Mouse (Mus musculus) liver, embryonic 16.5 days (tissue): ENCODE data around the gene Emilin2. TPM values are rescaled to one million over a fixed set of nuclear protein-coding genes. Genes with fewer than 3 reads are reported as not detected.
A peak's percentile ranks its signal among the peaks of the same experiment; 100 is the strongest.
"Not testable (repeated sequence)": the region's sequence is repeated elsewhere in the genome, so short reads cannot be mapped to it uniquely, and the experiment has no call there.

ENCODE experiments used
- ATAC-seq: fragments of 200-750 bp; cut with Nextera tagmentation; 2 replicates; pipeline ENCODE4 v1.8.0; 2017; ENCODE audit warnings: low read depth, mild to moderate bottlenecking, moderate number of reproducible peaks, moderate library complexity
- H3K27ac ChIP-seq: fragments of 300-500 bp; sonication (generic); 2 replicates; pipeline ENCODE4 v1.5.1; 2014; ENCODE audit warnings: mild to moderate bottlenecking, low read length
- H3K27me3 ChIP-seq: fragments of 300-500 bp; sonication (generic); 2 replicates; pipeline ENCODE4 v1.6.1; 2014; ENCODE audit warnings: low read depth, low read length, mixed read lengths; ENCODE audit not compliant: control insufficient read depth, insufficient read depth
- H3K36me3 ChIP-seq: fragments of 300-500 bp; sonication (generic); 2 replicates; pipeline ENCODE4 v1.6.1; 2014; ENCODE audit warnings: mild to moderate bottlenecking; ENCODE audit not compliant: control insufficient read depth, insufficient read depth
- H3K4me1 ChIP-seq: fragments of 300-500 bp; sonication (generic); 2 replicates; pipeline ENCODE4 v1.6.1; 2014; ENCODE audit warnings: low read depth, low read length, mixed read lengths; ENCODE audit not compliant: control insufficient read depth
- H3K4me2 ChIP-seq: fragments of 300-500 bp; sonication (generic); 2 replicates; pipeline ENCODE4 v1.6.1; 2014; ENCODE audit warnings: low read depth, low read length, mixed read lengths
- H3K4me3 ChIP-seq: fragments of 300-500 bp; sonication (generic); 2 replicates; pipeline ENCODE4 v1.5.1; 2014; ENCODE audit warnings: low read depth, mild to moderate bottlenecking, low read length
- H3K9ac ChIP-seq: fragments of 300-500 bp; sonication (generic); 2 replicates; pipeline ENCODE4 v1.6.1; 2014; ENCODE audit warnings: low read depth, low read length
- H3K9me3 ChIP-seq: fragments of 300-500 bp; sonication (generic); replicated peaks from 2 replicates; pipeline ENCODE4 v1.6.1; 2016; ENCODE audit warnings: low read length; ENCODE audit not compliant: control insufficient read depth
- WGBS: fragments of 180-500 bp; shearing (Covaris S2); extraction: QIAGEN DNeasy Blood & Tissue Kit; methylation state at CpG from one replicate; pipeline ENCODE4 v1.1.7; 2014; ENCODE audit not compliant: insufficient replicate concordance; 5-methylcytosine and 5-hydroxymethylcytosine counted together
- polyA plus RNA-seq: library from polyadenylated mRNA; unstranded; fragments of >200 nt; fragmentation: Nextera tagmentation; extraction: Ambion mirVana; gene quantifications from 2 replicates; pipeline ENCODE4 v1.2.1, GENCODE M21; 2015

The Emilin2 gene
- polyA plus RNA-seq, 1 experiment from 2014 or later = 20.0 TPM

DNA sequence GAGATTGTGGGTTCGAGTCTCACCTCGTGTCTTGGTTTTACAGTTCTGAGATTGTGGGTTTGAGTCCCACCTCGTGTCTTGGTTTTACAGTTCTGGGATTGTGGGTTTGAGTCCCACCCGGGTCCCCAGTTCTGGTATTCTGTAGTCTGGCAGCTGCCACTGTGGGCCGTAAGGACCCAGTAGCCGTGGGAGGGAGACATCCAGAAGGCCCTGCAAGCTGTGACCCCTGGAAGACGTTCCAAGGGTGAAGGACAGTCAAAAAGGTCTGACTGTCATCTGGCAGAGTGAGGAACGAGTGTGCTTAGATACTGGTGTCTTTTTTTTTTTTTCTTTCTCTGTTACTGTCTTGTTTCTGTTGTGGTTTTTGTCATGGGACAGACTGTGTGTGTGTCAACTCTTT, 9.0 kb upstream of the Emilin2 start:
- not testable (repeated sequence) for H3K4me1 ChIP-seq, H3K9me3 ChIP-seq, ATAC-seq, H3K9ac ChIP-seq, H3K27ac ChIP-seq, H3K4me3 ChIP-seq, H3K4me2 ChIP-seq, H3K36me3 ChIP-seq, H3K27me3 ChIP-seq
- WGBS = 69% methylated on average over 8 of the region's 8 CpGs

DNA sequence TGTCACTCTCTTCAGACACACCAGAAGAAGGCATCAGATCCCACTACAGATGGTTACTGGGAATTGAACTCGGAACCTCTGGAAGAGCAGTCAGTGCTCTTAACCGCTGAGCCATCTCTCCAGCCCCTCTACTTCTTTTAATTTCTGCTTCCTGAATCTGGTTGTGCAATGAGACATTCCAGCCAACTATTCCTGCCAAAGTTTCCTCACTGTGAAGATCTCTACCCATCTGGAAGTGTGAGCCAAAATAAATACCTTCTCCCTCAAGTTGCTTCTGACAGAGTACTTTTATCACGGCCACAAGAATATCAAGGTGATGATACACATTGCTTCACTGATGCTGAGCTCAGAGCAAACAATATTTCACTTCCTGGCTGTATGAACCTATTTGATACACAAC, 7.6 kb upstream of the Emilin2 start:
- Histone ChIP-seq H3K4me2 (no peak overlapping the region), H3K27ac (no peak overlapping the region), H3K4me3 (no peak overlapping the region), H3K9ac (no peak overlapping the region), H3K36me3 (no peaks in the 10 kb centered on the region), H3K27me3 (no peaks in the 10 kb centered on the region), H3K9me3 (no peaks in the 10 kb centered on the region), H3K4me1 (no peaks in the 10 kb centered on the region)
- no peak for ATAC-seq
- WGBS = 84% methylated on average over 3 of the region's 3 CpGs

DNA sequence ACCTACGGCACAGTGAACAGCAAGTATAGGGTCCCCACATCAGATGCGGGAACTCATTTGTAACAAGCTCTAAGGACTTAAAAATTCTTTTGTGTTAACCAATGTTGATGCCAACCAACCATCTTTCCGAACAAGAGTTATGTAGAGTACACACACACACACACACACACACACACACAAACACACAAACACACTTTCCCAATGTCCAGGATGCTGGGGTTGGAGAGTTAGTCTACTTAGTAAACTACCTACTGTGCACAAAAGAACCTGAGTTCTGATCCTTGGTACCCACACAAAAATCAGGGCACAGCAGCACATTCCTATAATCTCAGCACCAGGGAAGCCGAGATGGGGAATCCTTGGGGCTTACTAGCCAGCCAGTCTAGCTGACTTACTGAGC, 5.8 kb upstream of the Emilin2 start:
- Histone ChIP-seq H3K9me3 (no peaks in the 10 kb centered on the region), H3K4me1 (no peaks in the 10 kb centered on the region), H3K27ac (no peak overlapping the region), H3K27me3 (no peaks in the 10 kb centered on the region), H3K4me2 (no peak overlapping the region), H3K36me3 (no peaks in the 10 kb centered on the region), H3K9ac (no peak overlapping the region), H3K4me3 (no peak overlapping the region)
- WGBS = 87% methylated on average over 4 of the region's 4 CpGs
- no peak for ATAC-seq

DNA sequence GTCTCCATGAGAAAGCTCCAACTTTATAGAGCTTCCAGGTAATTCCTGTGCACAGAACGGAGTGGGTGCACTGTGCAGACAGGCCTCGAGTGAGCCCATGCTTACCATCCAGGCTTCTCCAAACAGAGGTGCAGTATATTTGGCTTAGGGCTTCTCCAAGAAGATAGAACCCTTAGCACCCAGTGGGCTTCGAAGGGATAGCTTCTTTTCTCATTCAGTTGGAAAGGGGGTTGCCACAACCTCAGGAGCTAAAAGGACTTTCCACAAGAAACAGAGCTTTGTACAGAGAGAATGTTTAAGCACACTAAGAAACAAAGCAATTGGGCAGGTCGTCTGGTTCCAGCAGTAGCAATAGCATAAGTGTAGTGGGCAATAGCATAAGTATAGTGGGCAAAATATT, 2.5 kb upstream of the Emilin2 start:
- Histone ChIP-seq H3K4me3 (no peak overlapping the region), H3K4me2 (no peak overlapping the region), H3K27ac (no peak overlapping the region), H3K36me3 (no peaks in the 10 kb centered on the region), H3K9ac (no peak overlapping the region), H3K9me3 (no peaks in the 10 kb centered on the region), H3K27me3 (peaks cover 14% of the 10 kb centered on the region; the same call in 1 of the 2 replicates), H3K4me1 (peaks cover 20% of the 10 kb centered on the region)
- 64% methylated on average over 4 of the region's 4 CpGs for WGBS
- ATAC-seq = no peak

DNA sequence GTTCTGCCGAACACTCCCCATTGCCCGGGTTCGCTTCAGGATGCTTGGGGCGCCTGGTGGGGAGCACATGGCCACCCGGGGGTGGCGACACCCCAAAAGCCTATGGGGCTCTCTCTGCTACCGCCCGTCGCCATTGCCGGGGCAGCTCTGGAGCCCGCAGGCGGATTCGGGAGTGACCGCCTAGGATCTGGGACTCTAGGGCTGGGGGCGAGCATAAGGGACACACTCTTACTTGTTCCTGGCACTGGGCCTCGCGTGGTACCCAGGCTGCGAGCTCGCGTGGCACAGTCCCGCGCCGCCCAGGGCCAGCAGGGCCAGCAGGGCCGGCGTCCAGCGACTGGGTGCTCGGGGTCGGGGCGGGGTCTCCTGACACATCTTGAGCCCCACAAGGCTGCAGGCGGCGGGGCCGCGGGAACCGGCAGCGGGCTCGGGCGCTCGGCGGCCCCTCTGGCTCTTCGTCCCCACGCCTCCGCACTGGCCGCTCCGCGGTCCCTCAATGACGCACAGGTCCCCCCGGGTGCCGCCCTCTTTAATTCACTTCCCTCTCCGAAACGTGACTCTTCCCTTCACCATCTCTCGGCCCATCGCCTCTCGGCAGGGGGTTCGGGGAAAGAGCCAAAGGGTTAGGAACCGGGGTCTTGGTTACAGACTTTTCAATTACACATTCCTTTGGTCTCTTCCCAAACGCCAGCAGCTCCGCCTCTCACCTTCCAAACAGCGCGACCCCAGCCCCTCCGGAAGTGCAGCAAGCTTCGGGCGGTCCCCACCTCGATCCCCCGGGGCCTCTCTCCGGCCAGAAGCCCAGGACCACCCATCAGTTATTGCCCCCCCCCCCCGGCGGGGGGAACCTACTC, 1.1 kb downstream of the Emilin2 start:
- Histone ChIP-seq H3K36me3 (no peaks in the 10 kb centered on the region), H3K27ac (peak overlapping the region; percentile 27), H3K4me1 (peaks cover 20% of the 10 kb centered on the region), H3K9ac (peak overlapping the region; percentile 83), H3K4me3 (peak overlapping the region; percentile 76), H3K4me2 (peak overlapping the region; percentile 99), H3K27me3 (peaks cover 14% of the 10 kb centered on the region; the same call in 1 of the 2 replicates), H3K9me3 (no peaks in the 10 kb centered on the region)
- WGBS = under 1% methylated on average over 67 of the region's 67 CpGs
- ATAC-seq = peak; percentile 70

DNA sequence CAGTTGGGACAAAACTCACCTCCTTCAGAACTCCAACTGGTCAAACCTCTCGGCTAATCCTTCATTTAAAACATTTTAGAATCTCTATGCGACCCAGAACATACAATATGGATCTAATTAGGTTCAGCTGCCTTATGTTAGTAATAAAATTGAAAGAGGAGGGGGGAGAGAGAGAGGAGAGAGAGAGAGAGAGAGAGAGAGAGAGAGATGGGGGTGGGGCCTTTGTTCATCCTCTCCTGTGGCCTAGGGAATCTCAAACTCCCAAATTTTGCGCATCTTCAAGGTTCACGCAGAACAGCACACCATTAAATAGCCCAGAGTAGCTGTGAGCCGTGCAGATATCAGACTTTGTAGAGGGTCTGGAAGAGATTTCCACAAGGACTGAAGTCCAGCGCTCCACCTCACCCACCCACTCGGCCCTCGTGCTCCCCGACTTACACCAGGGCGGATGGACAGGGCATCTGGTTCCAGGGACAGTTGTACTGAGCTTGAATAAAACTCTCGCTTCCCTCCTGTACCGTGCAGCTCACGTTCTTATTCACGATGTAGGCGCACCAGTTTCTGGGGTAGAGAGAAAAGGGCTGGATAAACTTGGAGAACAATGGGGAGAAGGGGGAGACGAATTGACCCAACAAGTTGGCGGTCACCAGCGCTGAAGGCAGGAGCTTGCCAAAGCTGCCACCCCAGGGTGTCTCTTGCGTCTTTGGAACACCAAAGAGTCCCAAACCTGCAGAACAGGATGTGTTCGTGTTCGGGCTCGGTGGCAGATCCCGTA, 1.9 kb downstream of the Emilin2 start:
- ATAC-seq = 0 out of 2 replicates have a peak, but pooled peaks have one; percentile 11
- H3K9ac ChIP-seq = peak overlapping the region; percentile 83

GRCm38 (mm10) chr17:71309141-71309540, 2.6 kb downstream of the Emilin2 start:
- WGBS = 52% methylated on average over 14 of the region's 14 CpGs
- peaks cover 20% of the 10 kb centered on the region for H3K4me1 ChIP-seq
- H3K9me3 ChIP-seq = no peaks in the 10 kb centered on the region
- H3K9ac ChIP-seq = no peak overlapping the region
- no peak for ATAC-seq
- H3K4me2 ChIP-seq = 0 out of 2 replicates have a peak overlapping the region, but pooled peaks have one; percentile 99
- H3K27me3 ChIP-seq = peaks cover 14% of the 10 kb centered on the region; the same call in 1 of the 2 replicates
- no peak overlapping the region for H3K4me3 ChIP-seq
- H3K27ac ChIP-seq = no peak overlapping the region
- H3K36me3 ChIP-seq = no peaks in the 10 kb centered on the region

More for the DNA sequence above, 1.9 kb downstream of the Emilin2 start:
- H3K4me1 ChIP-seq = peaks cover 20% of the 10 kb centered on the region
- H3K36me3 ChIP-seq = no peaks in the 10 kb centered on the region
- peak overlapping the region; percentile 99 for H3K4me2 ChIP-seq
- no peaks in the 10 kb centered on the region for H3K9me3 ChIP-seq
- H3K4me3 ChIP-seq = peak overlapping the region; percentile 76
- H3K27ac ChIP-seq = no peak overlapping the region
- WGBS = 11% methylated on average over 23 of the region's 23 CpGs
- H3K27me3 ChIP-seq = peaks cover 14% of the 10 kb centered on the region; the same call in 1 of the 2 replicates

- H3K36me3 ChIP-seq = no peaks in the 10 kb centered on the region
- peaks cover 20% of the 10 kb centered on the region for H3K4me1 ChIP-seq
- no peak for ATAC-seq
- no peak overlapping the region for H3K27ac ChIP-seq
- no peak overlapping the region for H3K9ac ChIP-seq
- H3K4me2 ChIP-seq = no peak overlapping the region
- WGBS = 75% methylated on average over 5 of the region's 5 CpGs
- H3K4me3 ChIP-seq = no peak overlapping the region
- no peaks in the 10 kb centered on the region for H3K9me3 ChIP-seq
- peaks cover 14% of the 10 kb centered on the region; the same call in 1 of the 2 replicates for H3K27me3 ChIP-seq
Observed at GRCm38 (mm10) chr17:71308296-71308695, 3.5 kb downstream of the Emilin2 start.
